Mouse (Mus musculus) CH12.LX (cell line): ENCODE measurements around the gene Pspn.

Experiments used
- CHD1 ChIP-seq: IDR thresholded peaks from 2 replicates; pipeline ENCODE4 v1.6.1; 2012; ENCODE audit warnings: low read depth, low read length, improper control_type of control experiment, inconsistent platforms
- CTCF ChIP-seq, 2 experiments: IDR thresholded peaks in 1 of 2; conservative IDR thresholded peaks in 1 of 2; 2 replicates each; pipeline ENCODE4 v1.5.1; 2011 to 2012; ENCODE audit warnings: low read depth in 2 of 2, low read length in 2 of 2, improper control_type of control experiment in 1 of 2, inconsistent platforms in 1 of 2, mild to moderate bottlenecking in 1 of 2, moderate library complexity in 1 of 2
- EP300 ChIP-seq: IDR thresholded peaks from 2 replicates; pipeline ENCODE4 v1.6.1; 2011; ENCODE audit warnings: low read length, improper control_type of control experiment
- ETS1 ChIP-seq: conservative IDR thresholded peaks from 2 replicates; pipeline ENCODE4 v1.6.1; 2012; ENCODE audit warnings: low read depth, mild to moderate bottlenecking, inconsistent platforms, low read length, improper control_type of control experiment, moderate library complexity
- IRF4 ChIP-seq: IDR thresholded peaks from 2 replicates; pipeline ENCODE4 v1.6.1; 2014; ENCODE audit warnings: low read depth, mild to moderate bottlenecking, inconsistent platforms, low read length, improper control_type of control experiment
- JUN ChIP-seq: IDR thresholded peaks from 2 replicates; pipeline ENCODE4 v1.6.1; 2011; ENCODE audit warnings: low read depth, mild to moderate bottlenecking, low read length, improper control_type of control experiment, moderate library complexity; ENCODE audit not compliant: insufficient read depth
- NELFE ChIP-seq: IDR thresholded peaks from 2 replicates; pipeline ENCODE4 v1.6.1; 2011; ENCODE audit warnings: low read depth, low read length, improper control_type of control experiment
- POLR2A ChIP-seq: IDR thresholded peaks from 2 replicates; pipeline ENCODE4 v1.6.1; 2011; ENCODE audit warnings: low read depth, mild to moderate bottlenecking, improper control_type of control experiment, low read length
- SIN3A ChIP-seq: IDR thresholded peaks from 2 replicates; pipeline ENCODE4 v1.6.1; 2012; ENCODE audit warnings: low read length, improper control_type of control experiment, inconsistent platforms
- TCF12 ChIP-seq: IDR thresholded peaks from 2 replicates; pipeline ENCODE4 v1.6.1; 2014; ENCODE audit warnings: low read depth, mild to moderate bottlenecking, inconsistent platforms, low read length, improper control_type of control experiment
- USF2 ChIP-seq: conservative IDR thresholded peaks from 2 replicates; pipeline ENCODE4 v1.6.1; 2011; ENCODE audit warnings: low read depth, low read length, improper control_type of control experiment
- ZMIZ1 ChIP-seq: IDR thresholded peaks from 2 replicates; pipeline ENCODE4 v1.6.1; 2012; ENCODE audit warnings: low read depth, mild to moderate bottlenecking, inconsistent platforms, low read length, improper control_type of control experiment

- TF ChIP-seq NELFE (no peak), POLR2A (no peak), USF2 (no peak), CTCF (conservative IDR thresholded peaks at IDR 0.05 in 1 of 2, IDR thresholded peaks at IDR 0.05 in 1 of 2; ENCODE audit: low read depth in 2 of 2, low read length in 2 of 2) (no peak), ETS1 (no peak), CHD1 (no peak), SIN3A (no peak), JUN (no peak), ZMIZ1 (no peak), IRF4 (no peak), TCF12 (no peak), EP300 (no peak)
These were observed 44.9 kb downstream of the Pspn start for GRCm38 (mm10) chr17:56954871-56955270.
